Mouse (Mus musculus): Measurements from ENCODE around the gene Acp4. TPM values are rescaled to one million over a fixed set of nuclear protein-coding genes. Genes with fewer than 3 reads are reported as not detected.

The Acp4 gene
- polyA plus RNA-seq, 1 experiment from 2014 or later: not detected

- H3K4me2 ChIP-seq (ENCODE audit: low read depth): no peak overlapping the region
- no peaks in the 10 kb centered on the region for H3K4me1 ChIP-seq (ENCODE audit: control insufficient read depth, insufficient read depth, low read length)
- DNase-seq (ENCODE audit: low spot score): no peak
- no peaks in the 10 kb centered on the region for H3K36me3 ChIP-seq (ENCODE audit: control insufficient read depth, insufficient read depth, low read length)
- H3K9me3 ChIP-seq (ENCODE audit: control insufficient read depth, low read length): no peaks in the 10 kb centered on the region
- H3K27me3 ChIP-seq (ENCODE audit: control insufficient read depth, insufficient read depth, low read length): no peaks in the 10 kb centered on the region
- ATAC-seq (ENCODE audit: insufficient read depth, low FRiP score, low TSS enrichment): no peak
- H3K27ac ChIP-seq (ENCODE audit: low read depth, low read length): no peak overlapping the region
- no peak overlapping the region for H3K9ac ChIP-seq (ENCODE audit: low read length)
- H3K4me3 ChIP-seq (ENCODE audit: low read depth, low read length): no peak overlapping the region
- WGBS: 82% methylated on average over 4 of the region's 4 CpGs
Measured at GRCm38 (mm10) chr7:44290986-44291385, 33.8 kb upstream of the Acp4 start.

- Histone ChIP-seq H3K27ac (ENCODE audit: low read depth, low read length) (no peak overlapping the region), H3K4me3 (ENCODE audit: low read depth, low read length) (no peak overlapping the region), H3K9ac (ENCODE audit: low read length) (no peak overlapping the region), H3K4me1 (ENCODE audit: control insufficient read depth, insufficient read depth, low read length) (no peaks in the 10 kb centered on the region), H3K27me3 (ENCODE audit: control insufficient read depth, insufficient read depth, low read length) (no peaks in the 10 kb centered on the region), H3K36me3 (ENCODE audit: control insufficient read depth, insufficient read depth, low read length) (no peaks in the 10 kb centered on the region), H3K9me3 (ENCODE audit: control insufficient read depth, low read length) (no peaks in the 10 kb centered on the region), H3K4me2 (ENCODE audit: low read depth) (no peak overlapping the region)
- WGBS: 79% methylated on average over 7 of the region's 7 CpGs
- DNase-seq (ENCODE audit: low spot score) (no peak), ATAC-seq (ENCODE audit: insufficient read depth, low FRiP score, low TSS enrichment) (no peak)
Measured at GRCm38 (mm10) chr7:44287760-44288159, 30.6 kb upstream of the Acp4 start.

DNA sequence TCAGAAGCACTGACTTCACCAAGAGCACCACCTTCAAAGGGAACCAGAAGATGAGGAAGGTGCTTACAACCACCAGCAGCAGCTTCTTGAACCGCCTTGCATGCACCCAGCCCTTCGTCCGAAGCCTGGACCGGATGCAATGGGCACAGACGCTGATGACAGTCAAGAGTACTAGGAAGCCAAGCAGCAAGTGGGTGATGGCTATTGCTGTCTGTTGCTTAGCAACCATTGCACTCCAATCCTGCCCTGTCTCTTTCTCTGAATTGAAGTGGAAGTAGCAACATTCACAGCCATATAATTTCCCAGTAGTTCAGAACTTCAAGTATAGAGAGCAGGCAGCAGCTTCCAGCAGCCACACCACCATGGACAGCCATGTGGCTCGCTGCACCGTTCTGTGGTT lies 24.4 kb upstream of the Acp4 start:
- 77% methylated on average over 7 of the region's 7 CpGs for WGBS
- Histone ChIP-seq H3K27me3 (ENCODE audit: control insufficient read depth, insufficient read depth, low read length) (no peaks in the 10 kb centered on the region), H3K4me1 (ENCODE audit: control insufficient read depth, insufficient read depth, low read length) (no peaks in the 10 kb centered on the region), H3K4me2 (ENCODE audit: low read depth) (no peak overlapping the region), H3K9me3 (ENCODE audit: control insufficient read depth, low read length) (no peaks in the 10 kb centered on the region), H3K27ac (ENCODE audit: low read depth, low read length) (no peak overlapping the region), H3K4me3 (ENCODE audit: low read depth, low read length) (no peak overlapping the region), H3K9ac (ENCODE audit: low read length) (no peak overlapping the region), H3K36me3 (ENCODE audit: control insufficient read depth, insufficient read depth, low read length) (no peaks in the 10 kb centered on the region)
- no peak for ATAC-seq (ENCODE audit: insufficient read depth, low FRiP score, low TSS enrichment)
- DNase-seq (ENCODE audit: low spot score): no peak

DNA sequence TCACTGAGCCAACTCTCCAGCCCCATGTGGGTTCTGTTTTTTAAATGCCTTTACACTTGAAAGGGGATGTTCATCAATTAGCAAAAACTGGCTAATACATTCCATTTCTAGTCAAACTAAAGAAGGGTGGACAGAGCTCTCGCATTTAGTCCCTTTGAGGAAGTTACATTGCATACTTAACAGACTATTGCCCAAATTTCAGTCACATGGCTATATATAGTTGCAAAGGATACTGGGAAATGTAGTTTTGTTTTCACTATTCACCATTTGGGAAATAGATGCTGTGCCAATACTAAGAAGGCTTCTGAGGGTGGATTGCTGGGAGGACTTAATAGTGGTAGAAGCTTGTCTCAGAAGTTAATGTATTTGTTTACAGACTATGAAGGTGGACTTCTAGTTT lies 23.8 kb upstream of the Acp4 start:
- WGBS: 74% methylated on average over 1 of the region's 1 CpGs
- H3K4me3 ChIP-seq (ENCODE audit: low read depth, low read length): no peak overlapping the region
- H3K27me3 ChIP-seq (ENCODE audit: control insufficient read depth, insufficient read depth, low read length): no peaks in the 10 kb centered on the region
- H3K4me1 ChIP-seq (ENCODE audit: control insufficient read depth, insufficient read depth, low read length): no peaks in the 10 kb centered on the region
- no peak for DNase-seq (ENCODE audit: low spot score)
- no peaks in the 10 kb centered on the region for H3K9me3 ChIP-seq (ENCODE audit: control insufficient read depth, low read length)
- H3K4me2 ChIP-seq (ENCODE audit: low read depth): no peak overlapping the region
- no peak for ATAC-seq (ENCODE audit: insufficient read depth, low FRiP score, low TSS enrichment)
- no peaks in the 10 kb centered on the region for H3K36me3 ChIP-seq (ENCODE audit: control insufficient read depth, insufficient read depth, low read length)
- no peak overlapping the region for H3K27ac ChIP-seq (ENCODE audit: low read depth, low read length)
- H3K9ac ChIP-seq (ENCODE audit: low read length): no peak overlapping the region

GRCm38 (mm10) chr7:44277250-44277622 lies 20.1 kb upstream of the Acp4 start:
- Histone ChIP-seq H3K4me2 (ENCODE audit: low read depth) (no peak overlapping the region), H3K4me3 (ENCODE audit: low read depth, low read length) (no peak overlapping the region), H3K9me3 (ENCODE audit: control insufficient read depth, low read length) (no peaks in the 10 kb centered on the region), H3K4me1 (ENCODE audit: control insufficient read depth, insufficient read depth, low read length) (no peaks in the 10 kb centered on the region), H3K27ac (ENCODE audit: low read depth, low read length) (no peak overlapping the region), H3K27me3 (ENCODE audit: control insufficient read depth, insufficient read depth, low read length) (no peaks in the 10 kb centered on the region), H3K9ac (ENCODE audit: low read length) (no peak overlapping the region), H3K36me3 (ENCODE audit: control insufficient read depth, insufficient read depth, low read length) (no peaks in the 10 kb centered on the region)
- DNase-seq (ENCODE audit: low spot score) (no peak), ATAC-seq (ENCODE audit: insufficient read depth, low FRiP score, low TSS enrichment) (no peak)
- 52% methylated on average over 2 of the region's 2 CpGs for WGBS

DNA sequence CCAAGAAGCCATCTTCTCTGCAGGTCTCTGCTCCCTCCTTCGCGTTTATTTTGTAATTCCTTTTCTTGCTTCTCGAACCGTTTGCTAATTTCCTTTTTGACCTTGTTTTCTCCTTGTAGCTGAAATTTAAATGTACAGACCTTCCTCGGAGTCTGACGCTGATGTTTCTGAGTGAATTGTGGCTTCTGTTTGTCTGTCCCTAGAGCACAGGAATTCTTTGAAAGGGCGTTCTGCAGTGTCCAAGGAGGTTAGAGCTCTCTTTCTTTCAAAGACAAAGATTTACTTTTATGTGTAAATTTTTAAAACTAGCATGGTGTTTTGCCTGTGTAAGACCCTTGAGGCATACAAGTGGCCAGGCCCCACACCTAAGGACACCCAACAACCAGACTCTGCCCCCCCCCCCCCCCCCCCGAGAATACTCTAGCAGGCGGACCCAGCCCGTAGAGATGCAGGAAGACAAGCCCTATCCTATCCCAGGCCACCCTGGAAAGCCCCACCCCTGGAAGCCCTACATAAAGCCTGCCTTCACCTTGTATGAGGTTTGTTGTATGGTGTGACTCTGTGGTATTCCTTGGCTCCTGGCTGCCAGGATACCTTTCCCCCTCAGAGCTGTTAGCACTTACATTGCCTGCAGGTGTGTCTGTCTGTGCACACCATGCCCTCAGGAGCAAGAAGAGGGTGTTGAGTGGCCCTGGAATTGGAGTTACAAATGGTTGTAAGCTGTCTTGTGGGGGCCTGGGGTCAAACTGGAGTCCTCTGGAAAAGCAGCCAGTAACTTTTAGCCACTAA lies 19.5 kb upstream of the Acp4 start:
- Histone ChIP-seq H3K4me1 (ENCODE audit: control insufficient read depth, insufficient read depth, low read length) (no peaks in the 10 kb centered on the region), H3K36me3 (ENCODE audit: control insufficient read depth, insufficient read depth, low read length) (no peaks in the 10 kb centered on the region), H3K9me3 (ENCODE audit: control insufficient read depth, low read length) (no peaks in the 10 kb centered on the region), H3K4me3 (ENCODE audit: low read depth, low read length) (no peak overlapping the region), H3K27ac (ENCODE audit: low read depth, low read length) (no peak overlapping the region), H3K9ac (ENCODE audit: low read length) (no peak overlapping the region), H3K4me2 (ENCODE audit: low read depth) (no peak overlapping the region), H3K27me3 (ENCODE audit: control insufficient read depth, insufficient read depth, low read length) (no peaks in the 10 kb centered on the region)
- DNase-seq (ENCODE audit: low spot score) (no peak), ATAC-seq (ENCODE audit: insufficient read depth, low FRiP score, low TSS enrichment) (no peak)
- 65% methylated on average over 8 of the region's 10 CpGs for WGBS

DNA sequence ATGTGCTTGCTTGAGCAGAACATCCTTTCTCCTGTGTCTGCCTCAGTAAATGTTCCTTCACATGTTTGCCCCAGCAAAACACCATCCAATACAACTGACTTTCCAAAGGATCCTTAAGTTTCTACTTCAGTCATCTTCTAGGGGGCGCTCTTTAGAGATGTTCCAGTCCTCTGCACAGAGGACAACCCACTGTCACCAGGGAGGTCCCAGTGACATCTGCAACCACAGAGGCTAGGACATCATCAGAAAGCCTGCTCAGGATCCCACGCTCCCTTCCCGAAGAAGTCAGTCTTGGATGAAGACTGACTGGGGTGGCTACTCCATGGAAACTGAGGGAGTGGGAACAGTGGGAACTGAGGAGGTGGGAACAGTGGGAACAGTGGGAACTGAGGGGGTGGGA lies 18.4 kb upstream of the Acp4 start:
- 79% methylated on average over 3 of the region's 3 CpGs for WGBS
- DNase-seq (ENCODE audit: low spot score): no peak
- ATAC-seq (ENCODE audit: insufficient read depth, low FRiP score, low TSS enrichment): no peak

GRCm38 (mm10) chr7:44274096-44274495 lies 16.9 kb upstream of the Acp4 start:
- DNase-seq (ENCODE audit: low spot score): no peak
- Histone ChIP-seq H3K27ac (ENCODE audit: low read depth, low read length) (no peak overlapping the region), H3K36me3 (ENCODE audit: control insufficient read depth, insufficient read depth, low read length) (no peaks in the 10 kb centered on the region), H3K9me3 (ENCODE audit: control insufficient read depth, low read length) (no peaks in the 10 kb centered on the region), H3K27me3 (ENCODE audit: control insufficient read depth, insufficient read depth, low read length) (no peaks in the 10 kb centered on the region), H3K4me1 (ENCODE audit: control insufficient read depth, insufficient read depth, low read length) (no peaks in the 10 kb centered on the region), H3K9ac (ENCODE audit: low read length) (no peak overlapping the region), H3K4me3 (ENCODE audit: low read depth, low read length) (no peak overlapping the region), H3K4me2 (ENCODE audit: low read depth) (no peak overlapping the region)
- WGBS: 34% methylated on average over 11 of the region's 11 CpGs
- ATAC-seq (ENCODE audit: insufficient read depth, low FRiP score, low TSS enrichment): no peak

More for the DNA sequence above, 18.4 kb upstream of the Acp4 start:
- Histone ChIP-seq H3K9me3 (ENCODE audit: control insufficient read depth, low read length) (no peaks in the 10 kb centered on the region), H3K36me3 (ENCODE audit: control insufficient read depth, insufficient read depth, low read length) (no peaks in the 10 kb centered on the region), H3K27ac (ENCODE audit: low read depth, low read length) (no peak overlapping the region), H3K4me1 (ENCODE audit: control insufficient read depth, insufficient read depth, low read length) (no peaks in the 10 kb centered on the region), H3K9ac (ENCODE audit: low read length) (no peak overlapping the region), H3K4me2 (ENCODE audit: low read depth) (no peak overlapping the region), H3K27me3 (ENCODE audit: control insufficient read depth, insufficient read depth, low read length) (no peaks in the 10 kb centered on the region), H3K4me3 (ENCODE audit: low read depth, low read length) (no peak overlapping the region)

- Histone ChIP-seq H3K4me2 (ENCODE audit: low read depth) (no peak overlapping the region), H3K4me3 (ENCODE audit: low read depth, low read length) (no peak overlapping the region), H3K27ac (ENCODE audit: low read depth, low read length) (no peak overlapping the region), H3K9me3 (ENCODE audit: control insufficient read depth, low read length) (no peaks in the 10 kb centered on the region), H3K4me1 (ENCODE audit: control insufficient read depth, insufficient read depth, low read length) (no peaks in the 10 kb centered on the region), H3K36me3 (ENCODE audit: control insufficient read depth, insufficient read depth, low read length) (no peaks in the 10 kb centered on the region), H3K9ac (ENCODE audit: low read length) (no peak overlapping the region), H3K27me3 (ENCODE audit: control insufficient read depth, insufficient read depth, low read length) (no peaks in the 10 kb centered on the region)
- ATAC-seq (ENCODE audit: insufficient read depth, low FRiP score, low TSS enrichment) (no peak), DNase-seq (ENCODE audit: low spot score) (no peak)
- 66% methylated on average over 7 of the region's 7 CpGs for WGBS
Measured at GRCm38 (mm10) chr7:44273446-44273845, 16.3 kb upstream of the Acp4 start.
